Mouse (Mus musculus) hematopoietic stem cell, adult 5-6 weeks (primary cell): ENCODE data around the gene Mpped2. TPM values are rescaled to one million over a fixed set of nuclear protein-coding genes. Genes with fewer than 3 reads are reported as not detected.

Source experiments
- ATAC-seq, 2 experiments: fragments of 125-278 bp in 1 of 2; replicated peaks in 1 of 2; 2 replicates each; pipeline ENCODE4 v1.8.0; 2016 to 2017; ENCODE audit warnings: inconsistent platforms in 2 of 2, mild to moderate bottlenecking in 2 of 2, moderate number of reproducible peaks in 2 of 2, low read depth in 1 of 2, moderate TSS enrichment in 1 of 2; ENCODE audit not compliant: low FRiP score in 2 of 2, poor library complexity in 2 of 2, severe bottlenecking in 2 of 2, insufficient read depth in 1 of 2, low TSS enrichment in 1 of 2
- total RNA-seq: library from RNA; stranded (forward); fragments of 172-1452, 232-1000 nt; gene quantifications from 2 replicates; pipeline ENCODE4 v1.2.3, GENCODE M21; 2017

Mpped2 gene
- total RNA-seq, 1 experiment from 2014 or later = 0.89 TPM

- ATAC-seq = no peak
Observed at GRCm38 (mm10) chr2:106826023-106826422, 133.0 kb downstream of the Mpped2 start.

- ATAC-seq = no peak
Observed at GRCm38 (mm10) chr2:106826806-106827205, 133.7 kb downstream of the Mpped2 start.

- ATAC-seq = no peak
Observed at GRCm38 (mm10) chr2:106828573-106829310, 135.7 kb downstream of the Mpped2 start.

GRCm38 (mm10) chr2:106829420-106829819, 136.4 kb downstream of the Mpped2 start:
- no peak for ATAC-seq

GRCm38 (mm10) chr2:106832577-106832976, 139.5 kb downstream of the Mpped2 start:
- no peak for ATAC-seq

GRCm38 (mm10) chr2:106833212-106833611, 140.1 kb downstream of the Mpped2 start:
- ATAC-seq = no peak

GRCm38 (mm10) chr2:106835321-106835720, 142.3 kb downstream of the Mpped2 start:
- ATAC-seq = no peak

GRCm38 (mm10) chr2:106837241-106837640, 144.2 kb downstream of the Mpped2 start:
- no peak for ATAC-seq

GRCm38 (mm10) chr2:106844147-106844546, 151.1 kb downstream of the Mpped2 start:
- ATAC-seq = no peak

- ATAC-seq = no peak
Observed at GRCm38 (mm10) chr2:106844766-106845678, 152.0 kb downstream of the Mpped2 start.

- no peak for ATAC-seq
Observed at GRCm38 (mm10) chr2:106846511-106846910, 153.4 kb downstream of the Mpped2 start.

GRCm38 (mm10) chr2:106849389-106849788, 156.3 kb downstream of the Mpped2 start:
- ATAC-seq = no peak

- ATAC-seq = no peak
Observed at GRCm38 (mm10) chr2:106851515-106851914, 158.4 kb downstream of the Mpped2 start.

- no peak for ATAC-seq
Observed at GRCm38 (mm10) chr2:106854213-106854612, 161.1 kb downstream of the Mpped2 start.

- ATAC-seq = no peak
Observed at GRCm38 (mm10) chr2:106854758-106855157, 161.7 kb downstream of the Mpped2 start.

GRCm38 (mm10) chr2:106855184-106855583, 162.1 kb downstream of the Mpped2 start:
- ATAC-seq = no peak

- no peak for ATAC-seq
Observed at GRCm38 (mm10) chr2:106855623-106856350, 162.7 kb downstream of the Mpped2 start.
